Mouse (Mus musculus): ENCODE results near the gene B3galt6.

GRCm38 (mm10) chr4:155959275-155959674 is 33.2 kb downstream of the B3galt6 start:
- TF ChIP-seq POLR2A (IDR thresholded peaks at IDR 0.05; ENCODE audit: low read depth, low read length) (no peak), CTCF (conservative IDR thresholded peaks at IDR 0.05; ENCODE audit: insufficient read depth, insufficient read length, low read depth, low read length) (peak; percentile 80)
